ENCODE assay signal across 28 mouse cellular contexts in the genomic region with DNA sequence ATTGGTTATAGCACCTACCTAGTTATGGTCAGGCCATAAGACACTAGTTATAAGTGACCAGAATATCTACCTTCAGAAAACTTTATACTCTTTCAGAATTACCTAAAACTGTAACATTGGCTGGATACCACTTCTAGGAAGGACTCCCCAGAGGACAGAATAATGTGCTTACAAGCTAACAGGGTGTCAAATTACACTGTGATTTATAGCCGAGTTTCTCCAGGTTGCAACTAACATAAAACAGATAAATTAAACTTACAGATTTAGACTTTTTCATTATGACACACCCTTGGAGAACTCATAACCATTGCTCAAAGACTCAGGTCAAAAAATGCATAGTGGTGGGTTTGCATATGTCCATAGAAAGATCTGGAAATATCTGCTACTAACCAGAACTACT.
"Had no signal": no experiment of that assay in that cellular context is flagged by ENCODE, and none has a peak within 500 bp of the region (broad histone marks: within the 10 kb centered on the region; RNA-seq: fewer than 3 reads in every experiment).

No protein-coding gene starts in this region.

- H3K4me1 ChIP-seq: heart, embryonic 15.5 days; hindbrain, embryonic 13.5 days; hindbrain, embryonic 15.5 days; kidney, embryonic 15.5 days; limb, embryonic 13.5 days; limb, embryonic 15.5 days; liver, embryonic 12.5 days had no signal

- H3K4me2 ChIP-seq: heart, embryonic 11.5 days; heart, embryonic 13.5 days; heart, embryonic 15.5 days; hindbrain, embryonic 13.5 days; hindbrain, embryonic 15.5 days; kidney, embryonic 15.5 days; limb, embryonic 13.5 days; limb, embryonic 15.5 days; liver, embryonic 12.5 days had no signal

- H3K9ac ChIP-seq: heart, embryonic 13.5 days; heart, embryonic 15.5 days; hindbrain, embryonic 13.5 days; hindbrain, embryonic 15.5 days; kidney, embryonic 15.5 days; limb, embryonic 13.5 days; limb, embryonic 15.5 days; liver, embryonic 12.5 days; liver, embryonic 14.5 days had no signal

- H3K27ac ChIP-seq: gastrocnemius, adult 2 months; heart, adult 2 months; heart, embryonic 13.5 days; heart, embryonic 15.5 days; hindbrain, embryonic 13.5 days; hindbrain, embryonic 15.5 days; hindbrain, postnatal 0 days; kidney, embryonic 15.5 days; kidney, postnatal 0 days; layer of hippocampus, adult 2 months; left cerebral cortex, adult 2 months; limb, embryonic 13.5 days; limb, embryonic 15.5 days; liver, embryonic 12.5 days; liver, embryonic 14.5 days had no signal

- H3K36me3 ChIP-seq: heart, embryonic 15.5 days; hindbrain, embryonic 13.5 days; hindbrain, embryonic 15.5 days; kidney, embryonic 15.5 days; limb, embryonic 13.5 days; limb, embryonic 15.5 days; liver, embryonic 12.5 days had no signal

- DNase-seq: gastrocnemius, adult 2 months; gastrocnemius, postnatal 10 days; gastrocnemius, postnatal 25 days; heart, adult 11 months; heart, adult 2 months; heart, postnatal 14 days; heart, postnatal 36 days; kidney, adult 11 months; kidney, adult 2 months; kidney, adult 9 months; kidney, postnatal 25 days; kidney, postnatal 4 days; left cerebral cortex, postnatal 4 days had no signal

- H3K4me3 ChIP-seq: gastrocnemius, adult 2 months; heart, adult 2 months; heart, embryonic 13.5 days; heart, embryonic 15.5 days; hindbrain, embryonic 13.5 days; hindbrain, embryonic 15.5 days; kidney, embryonic 15.5 days; layer of hippocampus, adult 2 months; left cerebral cortex, adult 2 months; limb, embryonic 13.5 days; limb, embryonic 15.5 days; liver, embryonic 12.5 days had no signal

- ATAC-seq: hindbrain, postnatal 0 days; intestine, embryonic 16.5 days; liver, embryonic 12.5 days had no signal

- H3K27me3 ChIP-seq: heart, embryonic 13.5 days; heart, embryonic 15.5 days; hindbrain, embryonic 13.5 days; hindbrain, embryonic 15.5 days; kidney, embryonic 15.5 days; limb, embryonic 13.5 days; limb, embryonic 15.5 days; liver, embryonic 12.5 days had no signal

- H3K9me3 ChIP-seq: heart, embryonic 13.5 days; heart, embryonic 15.5 days; hindbrain, embryonic 13.5 days; hindbrain, embryonic 15.5 days; kidney, embryonic 15.5 days; limb, embryonic 13.5 days; limb, embryonic 15.5 days; liver, embryonic 12.5 days had no signal
